Mouse (Mus musculus) heart, embryonic 13.5 days (tissue): ENCODE measurements around the gene Tmem200c. TPM values are rescaled to one million over a fixed set of nuclear protein-coding genes. Genes with fewer than 3 reads are reported as not detected.

Source experiments
- polyA plus RNA-seq: library from polyadenylated mRNA; unstranded; fragments of >200 nt; fragmentation: Nextera tagmentation; extraction: Ambion mirVana; gene quantifications from 2 replicates; pipeline ENCODE4 v1.2.1, GENCODE M21; 2015

Gene Tmem200c
- polyA plus RNA-seq, 1 experiment from 2014 or later, result 0.09 TPM

Other genes starting within 250 kb of the Tmem200c start
- 98.4 and 102 TPM in 2 replicates for gene Epb41l3, start 249.1 kb downstream of the Tmem200c start, polyA plus RNA-seq